Mouse (Mus musculus) ES-E14 (cell line): ENCODE measurements around the gene Jam3.

ENCODE experiments used
- CHD2 ChIP-seq: IDR thresholded peaks from 2 replicates; pipeline ENCODE4 v1.6.1; 2014; ENCODE audit warnings: mild to moderate bottlenecking, low read depth, low read length, inconsistent platforms
- HCFC1 ChIP-seq: IDR thresholded peaks from 2 replicates; pipeline ENCODE4 v1.6.1; 2012; ENCODE audit warnings: low read length, inconsistent platforms, borderline replicate concordance; ENCODE audit not compliant: insufficient read depth
- MAFK ChIP-seq: IDR thresholded peaks from 2 replicates; pipeline ENCODE4 v1.6.1; 2014; ENCODE audit warnings: mild to moderate bottlenecking, low read depth, low read length, inconsistent platforms; ENCODE audit not compliant: insufficient read depth
- ZC3H11A ChIP-seq: IDR thresholded peaks from 2 replicates; pipeline ENCODE4 v1.6.1; 2012; ENCODE audit warnings: low read depth, mild to moderate bottlenecking, inconsistent platforms, low read length, borderline replicate concordance
- ZNF384 ChIP-seq: IDR thresholded peaks from 2 replicates; pipeline ENCODE4 v1.6.1; 2012; ENCODE audit warnings: low read depth, low read length, inconsistent platforms

- TF ChIP-seq MAFK (no peak), HCFC1 (no peak), ZNF384 (no peak), ZC3H11A (no peak), CHD2 (no peak)
Observed at GRCm38 (mm10) chr9:27180492-27180891, 25.3 kb upstream of the Jam3 start.
